Mouse (Mus musculus): ENCODE data around the gene Zc3h7b. TPM values are rescaled to one million over a fixed set of nuclear protein-coding genes. Genes with fewer than 3 reads are reported as not detected.
"Not testable (repeated sequence)": the region's sequence is repeated elsewhere in the genome, so short reads cannot be mapped to it uniquely, and the experiment has no call there.

The Zc3h7b gene
- total and polyA plus RNA-seq, 3 experiments = 30.9 to 74.9 (median 65.5) TPM

DNA sequence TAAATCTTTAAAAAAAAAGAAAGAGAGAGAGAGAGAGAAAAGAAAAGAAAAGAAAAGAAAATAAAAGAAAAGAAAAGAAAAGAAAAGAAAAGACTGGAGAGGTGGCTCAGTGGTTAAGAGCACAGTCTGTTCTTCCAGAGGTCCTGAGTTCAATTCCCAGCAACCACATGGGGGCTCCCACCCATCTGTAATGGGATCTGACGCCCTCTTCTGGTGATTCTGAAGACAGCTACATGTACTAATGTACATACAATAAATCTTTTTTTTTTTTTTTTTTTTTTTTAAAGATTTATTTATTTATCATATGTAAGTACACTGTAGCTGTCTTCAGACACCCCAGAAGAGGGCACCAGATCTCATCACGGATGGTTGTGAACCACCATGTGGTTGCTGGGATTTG, 2.5 kb upstream of the Zc3h7b start:
- DNase-seq; H3K9ac ChIP-seq (ENCODE audit: low read depth, low read length); H3K36me3 ChIP-seq (ENCODE audit: control insufficient read depth, insufficient read depth, low read length); H3K79me2 ChIP-seq (replicated peaks; ENCODE audit: control insufficient read depth, insufficient read depth, low read length); H3K4me1 ChIP-seq (ENCODE audit: control insufficient read depth, insufficient read depth, low read length); H3K27ac ChIP-seq; H3K4me3 ChIP-seq; intact Hi-C loops (cut with DNase I); H3K27me3 ChIP-seq (ENCODE audit: control insufficient read depth, insufficient read depth, low read length): not testable (repeated sequence)
- peak; percentile 28 for TF ChIP-seq CTCF (IDR thresholded peaks at IDR 0.05)
- 37% methylated on average over 2 of the region's 2 CpGs for WGBS

GRCm38 (mm10) chr15:81745601-81746114, 801 bp downstream of the Zc3h7b start:
- Histone ChIP-seq H3K79me2 (replicated peaks; ENCODE audit: control insufficient read depth, insufficient read depth, low read length) (no peaks in the 10 kb centered on the region; the same call in 1 of the 2 replicates), H3K27ac (peak overlapping the region; percentile 88), H3K4me3 (peak overlapping the region; percentile 93), H3K27me3 (ENCODE audit: control insufficient read depth, insufficient read depth, low read length) (no peaks in the 10 kb centered on the region), H3K36me3 (ENCODE audit: control insufficient read depth, insufficient read depth, low read length) (no peaks in the 10 kb centered on the region), H3K9ac (ENCODE audit: low read depth, low read length) (peak overlapping the region; percentile 82), H3K4me1 (ENCODE audit: control insufficient read depth, insufficient read depth, low read length) (peaks cover 6% of the 10 kb centered on the region)
- TF ChIP-seq POLR2A (IDR thresholded peaks at IDR 0.05; ENCODE audit: insufficient read depth, low read depth, low read length) (no peak), EP300 (IDR thresholded peaks at IDR 0.05; ENCODE audit: insufficient read depth, low read depth, low read length) (no peak), CTCF (IDR thresholded peaks at IDR 0.05) (no peak)
- intact Hi-C loops (cut with DNase I) = loop anchor here (2.0 kb wide), 2 partner anchors 15 to 59 kb away; no protein-coding TSS in a partner anchor
- WGBS = 1% methylated on average over 33 of the region's 33 CpGs
- peak; percentile 59 to 80 for DNase-seq

DNA sequence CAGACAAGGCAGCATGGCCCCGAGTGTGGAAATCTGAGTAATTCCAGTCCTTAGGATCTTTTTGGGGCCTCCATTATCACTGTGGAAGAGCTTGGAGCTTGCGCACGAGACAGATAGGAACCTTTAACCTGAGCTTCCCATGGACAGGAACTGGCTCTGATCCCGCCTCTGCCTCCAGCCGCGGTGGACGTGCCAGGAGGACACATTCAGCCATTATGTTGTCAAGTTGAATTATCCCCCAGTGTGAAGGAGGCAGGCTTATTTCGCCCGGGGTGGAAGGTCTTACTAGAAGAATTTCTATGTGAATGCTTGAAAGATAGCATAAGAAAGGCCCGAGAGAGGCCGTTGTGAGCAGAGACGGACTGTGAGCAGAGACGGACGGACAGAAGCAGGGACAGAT, 4.9 kb downstream of the Zc3h7b start:
- peak; percentile 36 to 45 for DNase-seq
- Histone ChIP-seq H3K27ac (peak overlapping the region; percentile 71), H3K9ac (ENCODE audit: low read depth, low read length) (no peak overlapping the region)

GRCm38 (mm10) chr15:81753669-81754068, 8.8 kb downstream of the Zc3h7b start:
- Histone ChIP-seq H3K79me2 (replicated peaks; ENCODE audit: control insufficient read depth, insufficient read depth, low read length) (peaks cover 19% of the 10 kb centered on the region), H3K4me3 (no peak overlapping the region), H3K9ac (ENCODE audit: low read depth, low read length) (no peak overlapping the region), H3K27me3 (ENCODE audit: control insufficient read depth, insufficient read depth, low read length) (no peaks in the 10 kb centered on the region), H3K4me1 (ENCODE audit: control insufficient read depth, insufficient read depth, low read length) (peaks cover 6% of the 10 kb centered on the region), H3K36me3 (ENCODE audit: control insufficient read depth, insufficient read depth, low read length) (no peaks in the 10 kb centered on the region), H3K27ac (no peak overlapping the region)
- WGBS = 92% methylated on average over 9 of the region's 9 CpGs
- intact Hi-C loops (cut with DNase I) = no loop called here
- no peak for DNase-seq
- no peak for TF ChIP-seq CTCF (IDR thresholded peaks at IDR 0.05)
- no peak for TF ChIP-seq POLR2A (IDR thresholded peaks at IDR 0.05; ENCODE audit: insufficient read depth, low read depth, low read length)
- TF ChIP-seq EP300 (IDR thresholded peaks at IDR 0.05; ENCODE audit: insufficient read depth, low read depth, low read length) = no peak

More for the DNA sequence above, 4.9 kb downstream of the Zc3h7b start:
- Histone ChIP-seq H3K4me3 (no peak overlapping the region), H3K36me3 (ENCODE audit: control insufficient read depth, insufficient read depth, low read length) (no peaks in the 10 kb centered on the region), H3K27me3 (ENCODE audit: control insufficient read depth, insufficient read depth, low read length) (no peaks in the 10 kb centered on the region), H3K4me1 (ENCODE audit: control insufficient read depth, insufficient read depth, low read length) (peaks cover 5% of the 10 kb centered on the region; the same call in 1 of the 2 replicates), H3K79me2 (replicated peaks; ENCODE audit: control insufficient read depth, insufficient read depth, low read length) (peaks cover 9% of the 10 kb centered on the region)
- 30% methylated on average over 14 of the region's 14 CpGs for WGBS
- intact Hi-C loops (cut with DNase I) = no loop called here
- TF ChIP-seq CTCF (IDR thresholded peaks at IDR 0.05) (no peak), POLR2A (IDR thresholded peaks at IDR 0.05; ENCODE audit: insufficient read depth, low read depth, low read length) (no peak), EP300 (IDR thresholded peaks at IDR 0.05; ENCODE audit: insufficient read depth, low read depth, low read length) (no peak)

DNA sequence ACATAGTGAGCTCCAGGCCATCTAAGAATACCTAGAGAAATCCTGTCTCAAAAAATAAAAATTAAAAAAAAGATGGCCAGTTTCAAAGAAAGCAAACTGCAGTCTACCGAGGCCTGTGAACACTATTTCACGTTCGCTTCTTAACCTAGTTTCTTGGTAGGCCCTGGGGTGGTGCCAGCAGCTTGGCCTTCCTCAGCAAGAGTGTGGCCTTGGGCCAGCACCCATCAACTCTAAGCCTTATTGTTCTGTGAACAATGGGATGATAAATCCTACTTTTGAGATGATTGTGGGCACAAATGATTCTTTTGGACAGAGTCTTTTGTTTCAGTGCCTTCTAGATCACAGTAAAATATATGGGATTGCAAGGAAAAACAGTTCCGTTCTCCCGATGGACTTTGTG, 13.8 kb downstream of the Zc3h7b start:
- H3K4me3 ChIP-seq = no peak overlapping the region
- peaks cover 19% of the 10 kb centered on the region for H3K79me2 ChIP-seq (replicated peaks; ENCODE audit: control insufficient read depth, insufficient read depth, low read length)
- H3K36me3 ChIP-seq (ENCODE audit: control insufficient read depth, insufficient read depth, low read length) = no peaks in the 10 kb centered on the region
- intact Hi-C loops (cut with DNase I) = no loop called here
- no peak for DNase-seq
- H3K27me3 ChIP-seq (ENCODE audit: control insufficient read depth, insufficient read depth, low read length) = no peaks in the 10 kb centered on the region
- no peak overlapping the region for H3K27ac ChIP-seq
- peaks cover 2% of the 10 kb centered on the region for H3K4me1 ChIP-seq (ENCODE audit: control insufficient read depth, insufficient read depth, low read length)
- 61% methylated on average over 5 of the region's 5 CpGs for WGBS
- no peak overlapping the region for H3K9ac ChIP-seq (ENCODE audit: low read depth, low read length)
- TF ChIP-seq CTCF (IDR thresholded peaks at IDR 0.05) (no peak), POLR2A (IDR thresholded peaks at IDR 0.05; ENCODE audit: insufficient read depth, low read depth, low read length) (no peak), EP300 (IDR thresholded peaks at IDR 0.05; ENCODE audit: insufficient read depth, low read depth, low read length) (no peak)

DNA sequence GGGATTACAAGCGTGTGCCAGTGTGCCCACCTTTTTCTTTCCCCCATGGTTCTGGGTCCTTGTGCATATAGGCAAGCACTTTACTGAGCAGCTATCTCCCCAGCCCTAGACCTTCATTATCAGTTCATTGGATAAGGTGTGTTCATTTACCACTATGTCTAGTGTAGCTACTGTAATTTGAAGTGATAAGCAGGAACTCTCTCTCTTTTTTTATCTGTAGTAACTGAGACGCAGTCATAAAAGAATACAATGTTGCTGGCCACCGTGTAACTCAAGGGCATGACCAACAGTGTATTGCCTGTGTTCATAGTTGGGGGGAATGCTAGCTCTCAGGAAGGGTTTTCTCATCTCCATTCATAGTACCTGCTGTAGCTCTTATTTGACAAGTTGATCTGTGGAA, 14.7 kb downstream of the Zc3h7b start:
- intact Hi-C loops (cut with DNase I) = no loop called here
- 75% methylated on average over 3 of the region's 3 CpGs for WGBS

More for the DNA sequence above, 14.7 kb downstream of the Zc3h7b start:
- peaks cover 17% of the 10 kb centered on the region for H3K79me2 ChIP-seq (replicated peaks; ENCODE audit: control insufficient read depth, insufficient read depth, low read length)
- no peak for TF ChIP-seq POLR2A (IDR thresholded peaks at IDR 0.05; ENCODE audit: insufficient read depth, low read depth, low read length)
- TF ChIP-seq EP300 (IDR thresholded peaks at IDR 0.05; ENCODE audit: insufficient read depth, low read depth, low read length) = no peak
- no peak for TF ChIP-seq CTCF (IDR thresholded peaks at IDR 0.05)
- H3K4me3 ChIP-seq = no peak overlapping the region
- no peaks in the 10 kb centered on the region for H3K27me3 ChIP-seq (ENCODE audit: control insufficient read depth, insufficient read depth, low read length)
- H3K4me1 ChIP-seq (ENCODE audit: control insufficient read depth, insufficient read depth, low read length) = peaks cover 2% of the 10 kb centered on the region
- H3K27ac ChIP-seq = no peak overlapping the region
- no peaks in the 10 kb centered on the region for H3K36me3 ChIP-seq (ENCODE audit: control insufficient read depth, insufficient read depth, low read length)
- DNase-seq = no peak
- H3K9ac ChIP-seq (ENCODE audit: low read depth, low read length) = no peak overlapping the region

Data from heart, adult 2 months (tissue).